Mouse (Mus musculus): ENCODE results near the gene Znrf4. TPM values are rescaled to one million over a fixed set of nuclear protein-coding genes. Genes with fewer than 3 reads are reported as not detected.
A peak's percentile ranks its signal among the peaks of the same experiment; 100 is the strongest.

Znrf4 gene
- polyA plus RNA-seq, 1 experiment from 2014 or later, result not detected

DNA sequence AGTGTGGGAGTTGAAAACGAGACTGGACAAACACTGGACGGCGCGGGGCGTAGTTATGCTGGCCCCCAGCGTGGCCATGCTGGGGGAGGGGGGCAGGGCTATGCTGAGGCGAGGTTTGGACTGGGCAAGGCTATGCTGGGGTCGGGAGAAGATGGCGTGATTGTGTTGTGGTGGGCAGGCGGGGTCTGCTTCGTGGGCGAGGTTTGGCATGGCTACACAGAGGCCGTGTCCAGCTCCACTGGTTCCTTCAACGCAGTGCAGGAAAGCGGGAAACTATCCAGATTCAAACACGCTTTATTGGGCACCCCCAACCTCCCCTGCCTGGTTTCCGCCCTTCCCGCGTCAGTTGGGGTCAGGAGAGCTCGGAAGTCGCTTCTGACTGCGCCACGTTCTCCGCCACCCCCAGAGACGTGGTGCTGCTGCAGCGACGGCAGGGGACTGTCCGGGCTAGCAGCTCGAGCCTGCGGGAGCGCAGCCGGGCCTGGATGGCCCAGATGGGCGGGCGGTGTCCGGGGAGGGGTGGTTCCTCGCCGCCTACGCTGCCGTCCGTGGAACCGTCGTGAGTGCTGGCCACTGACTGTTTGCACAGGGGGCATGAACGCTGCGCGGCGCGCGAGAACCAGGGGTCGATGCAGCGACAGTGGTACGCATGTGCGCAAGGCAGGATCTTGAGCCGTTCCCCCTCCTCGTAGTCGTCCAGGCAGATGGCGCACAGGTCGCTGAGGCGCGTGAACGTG, 1.1 kb downstream of the Znrf4 start:
- Histone ChIP-seq H3K4me1 (ENCODE audit: control insufficient read depth, insufficient read depth, low read length) (peaks cover 10% of the 10 kb centered on the region), H3K4me2 (ENCODE audit: low read depth, low read length) (peak overlapping the region; percentile 50), H3K36me3 (ENCODE audit: control insufficient read depth, insufficient read depth, low read length) (no peaks in the 10 kb centered on the region), H3K9me3 (ENCODE audit: control insufficient read depth, low read length) (no peaks in the 10 kb centered on the region), H3K27ac (ENCODE audit: low read length) (no peak overlapping the region), H3K4me3 (ENCODE audit: low read length) (peak overlapping the region; percentile 36), H3K27me3 (replicated peaks; ENCODE audit: control insufficient read depth, insufficient read depth, low read length) (peaks cover 51% of the 10 kb centered on the region), H3K9ac (ENCODE audit: low read depth, low read length) (peak overlapping the region; percentile 37; the same call in 1 of the 2 replicates)
- WGBS, result 5% methylated on average over 60 of the region's 60 CpGs
- no peak for ATAC-seq

DNA sequence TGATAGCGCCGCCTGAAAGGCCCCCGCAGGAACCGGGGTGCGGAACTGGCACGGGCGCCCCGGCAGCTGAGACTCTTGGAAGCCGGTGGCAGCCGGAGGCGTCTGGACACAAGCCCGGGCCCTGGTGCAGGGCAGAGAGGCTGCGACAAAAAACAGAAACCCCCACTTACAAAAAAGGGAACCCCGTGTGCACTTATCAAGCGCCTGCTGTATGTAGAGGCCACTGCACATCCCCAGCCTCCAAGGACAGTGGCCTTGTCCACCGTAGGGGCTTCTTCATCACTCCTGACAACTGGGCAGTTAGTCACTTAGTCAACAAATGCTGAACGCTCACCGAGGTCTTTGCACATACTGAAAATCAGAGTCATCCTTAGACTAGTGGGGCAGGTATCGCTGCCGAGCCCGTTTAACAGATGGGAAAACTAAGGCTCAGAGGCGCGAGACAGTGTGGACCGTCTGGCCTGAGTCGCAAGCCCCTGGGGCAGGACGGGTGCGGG, 1.7 kb downstream of the Znrf4 start:
- H3K27ac ChIP-seq (ENCODE audit: low read length), result no peak overlapping the region
- no peaks in the 10 kb centered on the region for H3K9me3 ChIP-seq (ENCODE audit: control insufficient read depth, low read length)
- H3K4me1 ChIP-seq (ENCODE audit: control insufficient read depth, insufficient read depth, low read length), result peaks cover 10% of the 10 kb centered on the region
- H3K36me3 ChIP-seq (ENCODE audit: control insufficient read depth, insufficient read depth, low read length), result no peaks in the 10 kb centered on the region
- peak overlapping the region; percentile 36 for H3K4me3 ChIP-seq (ENCODE audit: low read length)
- 23% methylated on average over 27 of the region's 27 CpGs for WGBS
- H3K27me3 ChIP-seq (replicated peaks; ENCODE audit: control insufficient read depth, insufficient read depth, low read length), result peaks cover 49% of the 10 kb centered on the region
- no peak for ATAC-seq
- peak overlapping the region; percentile 50; the same call in 1 of the 2 replicates for H3K4me2 ChIP-seq (ENCODE audit: low read depth, low read length)
- no peak overlapping the region for H3K9ac ChIP-seq (ENCODE audit: low read depth, low read length)

DNA sequence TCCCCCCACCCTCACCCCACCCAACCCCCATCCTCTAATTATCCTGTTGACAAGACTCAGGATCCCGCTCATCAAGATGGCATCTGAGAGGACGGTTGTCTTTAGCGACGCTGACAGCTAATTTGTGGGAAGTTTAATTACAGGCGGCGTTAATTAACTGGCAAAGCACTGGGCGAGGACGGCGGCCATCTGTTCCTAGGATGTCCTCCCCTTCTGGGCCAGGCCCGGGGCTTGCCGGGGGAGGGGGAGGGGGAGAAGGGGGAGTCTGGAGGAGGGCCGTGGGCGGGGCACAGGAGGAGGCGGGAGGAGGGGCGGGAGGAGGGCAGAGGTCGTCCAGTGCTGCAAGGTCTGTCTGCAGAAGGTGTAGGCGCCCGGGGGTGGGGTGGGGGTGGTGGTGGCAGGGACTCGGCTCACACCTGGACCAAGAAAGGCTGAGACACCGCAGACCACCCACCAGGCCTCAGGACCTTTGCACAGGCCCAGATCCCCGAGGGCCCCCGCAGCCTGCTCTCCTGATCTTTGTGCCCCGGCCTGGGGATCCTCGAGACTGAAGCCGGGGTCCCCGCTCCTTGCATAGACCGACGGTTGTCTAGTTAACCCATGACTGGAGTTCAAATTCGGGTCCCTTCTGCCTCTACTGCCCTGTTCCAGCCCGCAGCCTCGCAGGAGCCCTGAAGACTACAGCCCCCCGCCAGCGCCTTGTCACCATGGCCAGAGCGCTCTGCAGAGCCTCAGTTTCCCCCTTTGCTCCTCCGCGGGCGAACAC, 2.3 kb downstream of the Znrf4 start:
- H3K4me1 ChIP-seq (ENCODE audit: control insufficient read depth, insufficient read depth, low read length), result peaks cover 10% of the 10 kb centered on the region
- no peaks in the 10 kb centered on the region for H3K9me3 ChIP-seq (ENCODE audit: control insufficient read depth, low read length)
- ATAC-seq, result no peak
- H3K36me3 ChIP-seq (ENCODE audit: control insufficient read depth, insufficient read depth, low read length), result no peaks in the 10 kb centered on the region
- peak overlapping the region; percentile 32; the same call in 1 of the 2 replicates for H3K4me2 ChIP-seq (ENCODE audit: low read depth, low read length)
- no peak overlapping the region for H3K27ac ChIP-seq (ENCODE audit: low read length)
- H3K9ac ChIP-seq (ENCODE audit: low read depth, low read length), result 0 out of 2 replicates have a peak overlapping the region, but pooled peaks have one; percentile 37
- WGBS, result 9% methylated on average over 32 of the region's 37 CpGs
- peak overlapping the region; percentile 14 for H3K4me3 ChIP-seq (ENCODE audit: low read length)
- H3K27me3 ChIP-seq (replicated peaks; ENCODE audit: control insufficient read depth, insufficient read depth, low read length), result peaks cover 43% of the 10 kb centered on the region

DNA sequence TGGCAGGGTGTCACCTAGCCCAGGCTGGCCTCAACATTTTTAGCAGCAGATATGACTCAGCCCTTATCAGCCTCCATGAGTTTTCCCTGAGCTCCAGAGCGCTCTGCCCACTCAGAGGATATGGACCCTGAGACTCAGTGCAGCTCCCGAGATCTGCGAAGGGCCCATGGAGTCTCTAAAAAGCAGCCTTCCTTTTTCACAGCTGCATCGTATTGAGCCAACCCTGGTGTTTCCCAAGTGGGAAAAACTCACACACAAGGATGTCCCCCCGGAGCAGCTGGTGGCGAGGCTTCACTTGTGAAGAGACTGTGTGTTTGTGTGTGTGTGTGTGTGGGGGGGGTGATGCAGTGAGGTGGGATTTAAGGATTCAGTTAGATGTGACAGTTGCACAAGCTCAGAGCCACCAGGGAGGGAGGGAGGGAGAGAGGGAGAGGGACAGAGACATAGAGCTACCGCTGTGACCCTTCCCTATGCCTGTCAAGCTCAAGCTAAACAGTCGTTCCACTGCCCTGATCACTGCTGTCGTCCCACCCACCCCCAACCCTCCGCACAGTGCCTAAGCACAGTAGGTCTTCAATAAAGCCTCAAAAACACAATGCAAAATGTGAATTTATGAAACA, 3.1 kb downstream of the Znrf4 start:
- no peak overlapping the region for H3K4me3 ChIP-seq (ENCODE audit: low read length)
- 52% methylated on average over 10 of the region's 10 CpGs for WGBS
- no peaks in the 10 kb centered on the region for H3K9me3 ChIP-seq (ENCODE audit: control insufficient read depth, low read length)
- ATAC-seq, result no peak
- H3K27me3 ChIP-seq (replicated peaks; ENCODE audit: control insufficient read depth, insufficient read depth, low read length), result peaks cover 38% of the 10 kb centered on the region
- H3K27ac ChIP-seq (ENCODE audit: low read length), result no peak overlapping the region
- peaks cover 10% of the 10 kb centered on the region for H3K4me1 ChIP-seq (ENCODE audit: control insufficient read depth, insufficient read depth, low read length)
- no peak overlapping the region for H3K9ac ChIP-seq (ENCODE audit: low read depth, low read length)
- H3K4me2 ChIP-seq (ENCODE audit: low read depth, low read length), result no peak overlapping the region
- no peaks in the 10 kb centered on the region for H3K36me3 ChIP-seq (ENCODE audit: control insufficient read depth, insufficient read depth, low read length)

DNA sequence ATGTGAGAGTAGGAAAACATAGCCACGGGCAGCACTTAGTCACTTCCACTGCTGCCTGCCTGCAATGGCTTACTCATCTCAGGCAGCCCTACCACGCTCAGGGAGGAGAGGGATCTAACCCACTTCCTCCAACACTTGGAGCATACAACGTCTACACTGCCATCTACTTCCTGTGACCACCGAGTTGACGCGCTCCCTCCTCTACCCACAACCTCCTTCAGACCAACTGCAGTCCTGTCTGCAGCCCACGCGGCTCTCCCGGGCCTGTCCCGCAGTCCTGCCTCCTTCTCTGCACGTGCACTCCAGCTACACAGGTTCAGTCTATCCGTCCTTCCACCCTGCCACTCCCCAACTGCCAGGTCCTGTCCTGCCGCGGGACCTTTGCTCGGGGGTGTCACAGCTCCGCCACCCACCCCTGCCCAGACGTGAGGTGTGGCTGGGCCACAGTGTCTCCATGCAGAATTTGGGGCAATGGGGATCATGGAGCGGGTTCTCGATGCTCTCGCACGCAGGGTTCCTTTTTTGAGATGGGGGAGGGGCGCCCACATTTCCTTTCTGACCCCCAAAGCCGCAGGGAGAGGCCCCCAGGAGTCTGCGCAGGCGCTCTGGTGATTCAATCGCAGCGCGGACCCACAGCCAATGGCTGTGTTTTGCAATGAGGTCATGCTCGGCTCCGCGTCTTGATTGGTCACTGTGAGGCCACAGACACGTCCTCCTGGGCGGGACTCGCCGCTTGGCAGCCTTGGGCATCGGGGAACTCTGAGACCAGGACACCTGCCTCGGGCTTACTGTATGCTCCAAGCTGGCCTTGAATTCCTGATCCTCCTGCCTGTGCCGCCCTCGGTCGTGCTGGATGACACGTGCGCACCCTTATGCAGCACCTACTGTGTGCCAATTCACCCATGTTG, 4.8 kb downstream of the Znrf4 start:
- no peaks in the 10 kb centered on the region for H3K9me3 ChIP-seq (ENCODE audit: control insufficient read depth, low read length)
- peak overlapping the region; percentile 66 for H3K4me3 ChIP-seq (ENCODE audit: low read length)
- peaks cover 28% of the 10 kb centered on the region for H3K27me3 ChIP-seq (replicated peaks; ENCODE audit: control insufficient read depth, insufficient read depth, low read length)
- peak overlapping the region; percentile 98 for H3K4me2 ChIP-seq (ENCODE audit: low read depth, low read length)
- peak overlapping the region; percentile 90 for H3K9ac ChIP-seq (ENCODE audit: low read depth, low read length)
- H3K4me1 ChIP-seq (ENCODE audit: control insufficient read depth, insufficient read depth, low read length), result peaks cover 10% of the 10 kb centered on the region
- no peaks in the 10 kb centered on the region for H3K36me3 ChIP-seq (ENCODE audit: control insufficient read depth, insufficient read depth, low read length)
- peak; percentile 97 for ATAC-seq
- H3K27ac ChIP-seq (ENCODE audit: low read length), result peak overlapping the region; percentile 95
- WGBS, result under 1% methylated on average over 42 of the region's 42 CpGs

DNA sequence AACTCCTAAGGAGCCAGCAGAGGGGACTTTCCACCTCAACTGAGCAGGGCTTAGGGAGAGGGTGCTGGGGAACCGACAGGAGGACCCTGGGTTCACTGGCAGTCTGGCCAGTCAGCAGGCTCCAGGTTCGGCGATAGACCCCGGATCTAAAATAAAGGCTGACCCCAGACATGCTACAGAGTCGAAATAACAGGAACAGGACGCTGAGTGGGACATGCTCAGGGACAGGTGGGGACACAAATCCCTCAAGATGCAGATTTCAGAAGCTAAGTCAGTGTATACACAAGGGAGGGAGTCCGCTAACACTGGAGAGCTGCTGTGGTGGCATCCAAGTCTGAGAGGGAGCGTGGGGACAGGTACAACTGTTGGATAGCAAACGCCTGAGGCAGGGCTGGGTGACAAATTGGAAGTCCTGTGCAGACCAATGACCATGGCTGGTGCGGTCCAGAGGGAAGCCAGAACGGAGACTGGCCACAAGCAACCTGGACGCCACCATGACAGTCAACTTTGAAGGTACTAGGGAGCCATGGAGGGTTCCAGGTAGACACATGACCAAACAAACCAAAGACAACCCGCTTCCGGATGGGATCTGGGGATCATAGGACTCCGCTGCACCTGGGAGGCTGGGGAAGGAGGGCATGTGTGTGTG, 5.7 kb downstream of the Znrf4 start:
- peak overlapping the region; percentile 66 for H3K4me3 ChIP-seq (ENCODE audit: low read length)
- whole genome bisulfite sequencing, result 60% methylated on average over 15 of the region's 15 CpGs

DNA sequence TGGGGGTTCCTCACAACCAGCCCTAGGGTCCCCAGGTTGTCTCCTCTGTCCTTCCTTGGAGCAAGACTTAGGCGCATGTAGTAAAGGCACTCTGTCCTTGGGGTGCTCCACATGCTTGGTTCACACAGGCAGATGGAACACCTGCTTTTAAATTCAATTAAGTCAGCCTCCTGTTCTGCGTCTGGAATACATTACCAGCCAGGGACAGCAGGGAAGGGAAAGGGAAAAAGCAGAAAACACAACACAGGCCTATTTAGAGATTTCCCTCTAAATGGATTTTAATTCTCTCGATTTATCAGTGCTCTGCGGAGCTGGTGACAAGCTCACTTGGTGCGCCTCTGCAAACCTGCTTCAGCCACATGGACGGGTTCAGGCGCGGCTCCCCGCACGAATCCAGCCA, 6.8 kb downstream of the Znrf4 start:
- 77% methylated on average over 10 of the region's 10 CpGs for WGBS
- Histone ChIP-seq H3K4me2 (ENCODE audit: low read depth, low read length) (no peak overlapping the region), H3K27me3 (replicated peaks; ENCODE audit: control insufficient read depth, insufficient read depth, low read length) (peaks cover 8% of the 10 kb centered on the region), H3K9ac (ENCODE audit: low read depth, low read length) (no peak overlapping the region), H3K27ac (ENCODE audit: low read length) (no peak overlapping the region), H3K4me1 (ENCODE audit: control insufficient read depth, insufficient read depth, low read length) (peaks cover 7% of the 10 kb centered on the region), H3K4me3 (ENCODE audit: low read length) (no peak overlapping the region), H3K36me3 (ENCODE audit: control insufficient read depth, insufficient read depth, low read length) (no peaks in the 10 kb centered on the region), H3K9me3 (ENCODE audit: control insufficient read depth, low read length) (no peaks in the 10 kb centered on the region)
- no peak for ATAC-seq

More for the DNA sequence above, 5.7 kb downstream of the Znrf4 start:
- H3K36me3 ChIP-seq (ENCODE audit: control insufficient read depth, insufficient read depth, low read length), result no peaks in the 10 kb centered on the region
- H3K4me1 ChIP-seq (ENCODE audit: control insufficient read depth, insufficient read depth, low read length), result peaks cover 7% of the 10 kb centered on the region
- no peak for ATAC-seq
- H3K9ac ChIP-seq (ENCODE audit: low read depth, low read length), result peak overlapping the region; percentile 90
- H3K27me3 ChIP-seq (replicated peaks; ENCODE audit: control insufficient read depth, insufficient read depth, low read length), result peaks cover 19% of the 10 kb centered on the region
- H3K4me2 ChIP-seq (ENCODE audit: low read depth, low read length), result peak overlapping the region; percentile 98
- peak overlapping the region; percentile 95 for H3K27ac ChIP-seq (ENCODE audit: low read length)
- H3K9me3 ChIP-seq (ENCODE audit: control insufficient read depth, low read length), result no peaks in the 10 kb centered on the region

DNA sequence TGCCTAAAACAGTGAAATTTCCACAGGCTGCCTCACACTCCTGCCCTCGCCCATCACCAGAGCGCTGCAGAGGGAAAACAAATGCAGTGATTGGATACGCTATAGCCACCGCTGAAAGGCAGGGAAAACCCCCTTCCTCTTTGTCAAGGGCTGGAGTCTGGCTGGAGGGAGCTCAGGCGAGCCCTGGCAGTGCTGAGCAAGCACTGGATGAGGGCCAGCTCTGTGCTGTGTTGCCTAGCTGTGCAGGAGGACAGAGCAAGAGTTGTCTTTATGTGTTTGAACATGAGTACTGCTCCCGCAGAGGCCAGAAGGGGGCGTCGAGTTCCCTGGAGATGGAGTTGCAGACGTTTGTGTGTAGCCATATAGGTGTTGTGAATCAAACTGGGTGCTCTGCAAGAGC, 9.7 kb downstream of the Znrf4 start:
- Histone ChIP-seq H3K9ac (ENCODE audit: low read depth, low read length) (no peak overlapping the region), H3K36me3 (ENCODE audit: control insufficient read depth, insufficient read depth, low read length) (no peaks in the 10 kb centered on the region), H3K27ac (ENCODE audit: low read length) (no peak overlapping the region), H3K4me2 (ENCODE audit: low read depth, low read length) (no peak overlapping the region), H3K9me3 (ENCODE audit: control insufficient read depth, low read length) (peaks cover 4% of the 10 kb centered on the region; the same call in 1 of the 2 replicates), H3K4me3 (ENCODE audit: low read length) (no peak overlapping the region), H3K4me1 (ENCODE audit: control insufficient read depth, insufficient read depth, low read length) (peaks cover 4% of the 10 kb centered on the region), H3K27me3 (replicated peaks; ENCODE audit: control insufficient read depth, insufficient read depth, low read length) (no peaks in the 10 kb centered on the region)
- 30% methylated on average over 9 of the region's 9 CpGs for WGBS
- no peak for ATAC-seq

Measured in intestine, embryonic 16.5 days (tissue).